Mouse (Mus musculus) myocyte (in vitro differentiated cells): ENCODE results near the gene Cdc42bpa. TPM values are rescaled to one million over a fixed set of nuclear protein-coding genes. Genes with fewer than 3 reads are reported as not detected.

ENCODE experiments used
- H3K27me3 ChIP-seq: one replicate; pipeline ENCODE4 v1.6.1; 2011; ENCODE audit not compliant: control insufficient read depth, insufficient read depth, insufficient read length
- H3K36me3 ChIP-seq: one replicate; pipeline ENCODE4 v1.6.1; 2011; ENCODE audit not compliant: control insufficient read depth, insufficient read depth
- H3K4me2 ChIP-seq: one replicate; pipeline ENCODE4 v1.6.1; 2011; ENCODE audit warnings: low read depth, control low read depth
- H3K4me3 ChIP-seq: one replicate; pipeline ENCODE4 v1.5.1; 2011; ENCODE audit warnings: mild to moderate bottlenecking, control low read depth, moderate library complexity
- H3K79me2 ChIP-seq: one replicate; pipeline ENCODE4 v1.6.1; 2011; ENCODE audit not compliant: control insufficient read depth, insufficient read depth
- H3ac ChIP-seq: one replicate; pipeline ENCODE4 v1.6.1; 2011; ENCODE audit not compliant: control insufficient read depth, insufficient read length
- CEBPB ChIP-seq: IDR thresholded peaks from 2 replicates; pipeline ENCODE4 v1.6.1; 2011; ENCODE audit warnings: mild to moderate bottlenecking, moderate library complexity; ENCODE audit not compliant: poor library complexity, insufficient read depth, severe bottlenecking
- E2F4 ChIP-seq: IDR thresholded peaks from one replicate; pipeline ENCODE4 v1.6.1; 2011; ENCODE audit warnings: mild to moderate bottlenecking, control low read depth, moderate library complexity; ENCODE audit not compliant: insufficient read depth
- MAX ChIP-seq: IDR thresholded peaks from one replicate; pipeline ENCODE4 v1.6.1; 2011; ENCODE audit warnings: low read depth, mild to moderate bottlenecking, control low read depth
- MYOD1 ChIP-seq, 3 experiments: IDR thresholded peaks; one replicate each; pipeline ENCODE4 v1.6.1; 2011; ENCODE audit warnings: control low read depth in 2 of 3, low read depth in 2 of 3, mild to moderate bottlenecking in 2 of 3, moderate library complexity in 1 of 3; ENCODE audit not compliant: insufficient read length in 2 of 3, control insufficient read depth in 1 of 3
- MYOG ChIP-seq, 3 experiments: IDR thresholded peaks; one replicate each; pipeline ENCODE4 v1.6.1; 2011; ENCODE audit warnings: control low read depth in 2 of 3, low read depth in 2 of 3, mild to moderate bottlenecking in 2 of 3; ENCODE audit not compliant: insufficient read length in 2 of 3, control insufficient read depth in 1 of 3, insufficient read depth in 1 of 3
- POLR2A ChIP-seq: IDR thresholded peaks from one replicate; pipeline ENCODE4 v1.6.1; 2011; ENCODE audit warnings: low read depth, mild to moderate bottlenecking, control low read depth, moderate library complexity; ENCODE audit not compliant: insufficient read length
- POLR2AphosphoS2 ChIP-seq: IDR thresholded peaks from one replicate; pipeline ENCODE4 v1.6.1; 2011; ENCODE audit warnings: low read depth, control low read depth; ENCODE audit not compliant: insufficient read length
- REST ChIP-seq: IDR thresholded peaks from one replicate; pipeline ENCODE4 v1.6.1; 2011; ENCODE audit warnings: mild to moderate bottlenecking, control low read depth, moderate library complexity; ENCODE audit not compliant: insufficient read depth, insufficient read length
- SRF ChIP-seq: IDR thresholded peaks from one replicate; pipeline ENCODE4 v1.6.1; 2011; ENCODE audit warnings: low read depth; ENCODE audit not compliant: control insufficient read depth, insufficient read length
- TCF12 ChIP-seq: IDR thresholded peaks from one replicate; pipeline ENCODE4 v1.6.1; 2011; ENCODE audit warnings: mild to moderate bottlenecking, control low read depth; ENCODE audit not compliant: poor library complexity, insufficient read depth, severe bottlenecking
- TCF3 ChIP-seq: IDR thresholded peaks from one replicate; pipeline ENCODE4 v1.6.1; 2011; ENCODE audit warnings: low read depth, control low read depth; ENCODE audit not compliant: insufficient read length
- USF1 ChIP-seq: IDR thresholded peaks from one replicate; pipeline ENCODE4 v1.6.1; 2011; ENCODE audit warnings: low read depth, mild to moderate bottlenecking, control low read depth, moderate library complexity
- polyA plus RNA-seq: library from polyadenylated mRNA; unstranded; fragments of >200 nt; fragmentation: generic; extraction: Trizol; gene quantifications from one replicate; pipeline ENCODE4 v1.2.1, GENCODE M21; 2012; ENCODE audit warnings: missing spikeins

The Cdc42bpa gene
- polyA plus RNA-seq, 1 experiment, result 14.3 TPM

GRCm38 (mm10) chr1:180128077-180128792 lies 168.0 kb downstream of the Cdc42bpa start:
- H3K4me2 ChIP-seq, result no peak overlapping the region
- no peaks in the 10 kb centered on the region for H3K79me2 ChIP-seq
- TF ChIP-seq TCF3, result no peak
- TF ChIP-seq CEBPB, result no peak
- no peak for TF ChIP-seq MYOG (IDR thresholded peaks at IDR 0.05; ENCODE audit: control insufficient read depth in 1 of 3, insufficient read depth in 1 of 3, insufficient read length in 2 of 3, low read depth in 2 of 3)
- no peak for TF ChIP-seq POLR2AphosphoS2
- TF ChIP-seq MYOD1 (IDR thresholded peaks at IDR 0.05; ENCODE audit: control insufficient read depth in 1 of 3, insufficient read length in 2 of 3, low read depth in 2 of 3), result no peak
- TF ChIP-seq SRF, result no peak
- no peak for TF ChIP-seq USF1
- no peak for TF ChIP-seq MAX
- TF ChIP-seq POLR2A, result no peak
- no peaks in the 10 kb centered on the region for H3K27me3 ChIP-seq
- peaks cover 11% of the 10 kb centered on the region for H3K36me3 ChIP-seq
- no peak overlapping the region for H3ac ChIP-seq
- no peak overlapping the region for H3K4me3 ChIP-seq

GRCm38 (mm10) chr1:180131402-180131801 lies 171.1 kb downstream of the Cdc42bpa start:
- Histone ChIP-seq H3K4me3 (no peak overlapping the region), H3ac (no peak overlapping the region), H3K4me2 (no peak overlapping the region), H3K27me3 (no peaks in the 10 kb centered on the region), H3K79me2 (no peaks in the 10 kb centered on the region), H3K36me3 (peaks cover 34% of the 10 kb centered on the region)
- TF ChIP-seq MAX (no peak), TCF3 (no peak), POLR2A (no peak), REST (no peak), SRF (no peak), TCF12 (no peak), MYOG (IDR thresholded peaks at IDR 0.05; ENCODE audit: control insufficient read depth in 1 of 3, insufficient read depth in 1 of 3, insufficient read length in 2 of 3, low read depth in 2 of 3) (no peak), CEBPB (no peak), USF1 (no peak), POLR2AphosphoS2 (no peak), E2F4 (no peak), MYOD1 (IDR thresholded peaks at IDR 0.05; ENCODE audit: control insufficient read depth in 1 of 3, insufficient read length in 2 of 3, low read depth in 2 of 3) (no peak)

- TF ChIP-seq POLR2AphosphoS2 (no peak), REST (no peak), MYOG (IDR thresholded peaks at IDR 0.05; ENCODE audit: control insufficient read depth in 1 of 3, insufficient read depth in 1 of 3, insufficient read length in 2 of 3, low read depth in 2 of 3) (no peak), POLR2A (no peak), SRF (no peak), E2F4 (no peak), MAX (no peak), TCF12 (no peak), MYOD1 (IDR thresholded peaks at IDR 0.05; ENCODE audit: control insufficient read depth in 1 of 3, insufficient read length in 2 of 3, low read depth in 2 of 3) (no peak), TCF3 (no peak), CEBPB (no peak), USF1 (no peak)
- Histone ChIP-seq H3K27me3 (no peaks in the 10 kb centered on the region), H3K36me3 (peaks cover 40% of the 10 kb centered on the region), H3ac (no peak overlapping the region), H3K79me2 (no peaks in the 10 kb centered on the region), H3K4me3 (no peak overlapping the region), H3K4me2 (no peak overlapping the region)
Observed at GRCm38 (mm10) chr1:180132187-180132586, 171.9 kb downstream of the Cdc42bpa start.

- Histone ChIP-seq H3K36me3 (peaks cover 55% of the 10 kb centered on the region), H3K79me2 (no peaks in the 10 kb centered on the region), H3K4me2 (no peak overlapping the region), H3ac (no peak overlapping the region), H3K27me3 (no peaks in the 10 kb centered on the region), H3K4me3 (no peak overlapping the region)
- TF ChIP-seq TCF3 (no peak), POLR2AphosphoS2 (no peak), REST (no peak), E2F4 (no peak), USF1 (no peak), CEBPB (no peak), POLR2A (no peak), MAX (no peak), TCF12 (no peak), MYOG (IDR thresholded peaks at IDR 0.05; ENCODE audit: control insufficient read depth in 1 of 3, insufficient read depth in 1 of 3, insufficient read length in 2 of 3, low read depth in 2 of 3) (no peak), MYOD1 (IDR thresholded peaks at IDR 0.05; ENCODE audit: control insufficient read depth in 1 of 3, insufficient read length in 2 of 3, low read depth in 2 of 3) (no peak), SRF (no peak)
Observed at GRCm38 (mm10) chr1:180139158-180139557, 178.9 kb downstream of the Cdc42bpa start.

GRCm38 (mm10) chr1:180140970-180141369 lies 180.7 kb downstream of the Cdc42bpa start:
- TF ChIP-seq CEBPB (no peak), SRF (no peak), TCF3 (no peak), TCF12 (no peak), USF1 (no peak), MYOD1 (IDR thresholded peaks at IDR 0.05; ENCODE audit: control insufficient read depth in 1 of 3, insufficient read length in 2 of 3, low read depth in 2 of 3) (no peak), MAX (no peak), REST (no peak), E2F4 (no peak), MYOG (IDR thresholded peaks at IDR 0.05; ENCODE audit: control insufficient read depth in 1 of 3, insufficient read depth in 1 of 3, insufficient read length in 2 of 3, low read depth in 2 of 3) (no peak), POLR2A (no peak), POLR2AphosphoS2 (no peak)
- Histone ChIP-seq H3K36me3 (peaks cover 54% of the 10 kb centered on the region), H3K79me2 (no peaks in the 10 kb centered on the region), H3K4me2 (no peak overlapping the region), H3ac (no peak overlapping the region), H3K27me3 (no peaks in the 10 kb centered on the region), H3K4me3 (no peak overlapping the region)
